Mouse (Mus musculus) kidney, adult 11 months (tissue): ENCODE data around the gene Nfkbie.
A peak's percentile ranks its signal among the peaks of the same experiment; 100 is the strongest.

Experiments used
- DNase-seq: peaks from one replicate; pipeline ENCODE4 v3.0.0; 2022

Gene Nfkbie

GRCm38 (mm10) chr17:45600267-45600666 is 44.8 kb downstream of the Nfkbie start:
- no peak for DNase-seq

- no peak for DNase-seq
These were observed 45.8 kb downstream of the Nfkbie start for GRCm38 (mm10) chr17:45601325-45601724.

- DNase-seq: peak; percentile 78
These were observed 46.4 kb downstream of the Nfkbie start, which contains the start of gene Mymx for GRCm38 (mm10) chr17:45601877-45602304. Mymx (minus strand) TSS chr17:45602102.

GRCm38 (mm10) chr17:45602984-45603383 is 47.5 kb downstream of the Nfkbie start:
- DNase-seq: no peak

GRCm38 (mm10) chr17:45606992-45607879 is 51.7 kb downstream of the Nfkbie start:
- DNase-seq: no peak

- no peak for DNase-seq
These were observed 52.9 kb downstream of the Nfkbie start for GRCm38 (mm10) chr17:45608396-45608795.

GRCm38 (mm10) chr17:45610144-45610866 is 54.8 kb downstream of the Nfkbie start:
- DNase-seq: no peak

GRCm38 (mm10) chr17:45612008-45612407 is 56.5 kb downstream of the Nfkbie start:
- DNase-seq: no peak
